In genomic region chr5:67739261-67739660, GRCm38 (mm10) we compare ENCODE assay signal across 24 mouse cellular contexts.
DNase-seq lines count a peak whose midpoint lies in the region; ATAC-seq and TF ChIP-seq lines count a peak whose summit lies in the region.
"Had no signal": no experiment of that assay in that cellular context is flagged by ENCODE, and none has a peak within 500 bp of the region (broad histone marks: within the 10 kb centered on the region; RNA-seq: fewer than 3 reads in every experiment).

No protein-coding gene starts in this region.

- H3K36me3 ChIP-seq in CH12.LX (replicated peaks in 1 of 2; ENCODE audit: control insufficient read depth in 1 of 2, insufficient read depth in 1 of 2, low read length in 1 of 2): peaks cover 3 to 20% of the 10 kb centered on the region in 2 experiments
- H3K36me3 ChIP-seq: embryonic facial prominence, embryonic 13.5 days; embryonic facial prominence, embryonic 15.5 days had no signal

- dilution Hi-C loops in CH12.LX (cut with MboI; ENCODE audit: extremely low pct_ligation_motif_present, extremely low pct_unique_long_range_greater_than_20kb, low sequenced_read_pairs): no loop called here

- 0 out of 2 replicates have a peak, but pooled peaks have one; percentile 31 for TF ChIP-seq EP300 in CH12.LX (IDR thresholded peaks at IDR 0.05; ENCODE audit: low read length)

- TF ChIP-seq CTCF in CH12.LX (conservative IDR thresholded peaks at IDR 0.05 in 1 of 2, IDR thresholded peaks at IDR 0.05 in 1 of 2; ENCODE audit: low read depth in 2 of 2, low read length in 2 of 2): no peak

- H3K79me2 ChIP-seq in CH12.LX (replicated peaks; ENCODE audit: control insufficient read depth, extremely low read depth, insufficient read depth, poor library complexity, severe bottlenecking): no peaks in the 10 kb centered on the region

- no peak for DNase-seq in frontal cortex, postnatal 25 days (ENCODE audit: low spot score in 2 of 2)
- DNase-seq in 416B (ENCODE audit: low read depth): peak; percentile 19
- DNase-seq in CH12.LX (ENCODE audit: extremely low read depth): peak; percentile 71
- DNase-seq in gastrocnemius, postnatal 14 days: no peak
- DNase-seq: adrenal gland, adult 2 months; adrenal gland, postnatal 10 days; adrenal gland, postnatal 25 days; B cell, adult 2 months; cerebellum, adult 11 months; cerebellum, adult 18-20 months; cerebellum, adult 8-10 months; cerebellum, adult 9-11 months; cerebellum, postnatal 14 days; cerebellum, postnatal 36 days; embryo, embryonic 11 days had no signal

- peaks cover 3% of the 10 kb centered on the region for H3K9me3 ChIP-seq in CH12.LX (replicated peaks; ENCODE audit: low read length)
- H3K9me3 ChIP-seq: embryonic facial prominence, embryonic 15.5 days; forebrain, embryonic 12.5 days had no signal

- no peak for TF ChIP-seq RAD21 in CH12.LX (IDR thresholded peaks at IDR 0.05; ENCODE audit: low read depth, low read length)

- 0 out of 2 replicates have a peak, but pooled peaks have one; percentile 17 for ATAC-seq in frontal cortex, adult (ENCODE audit: low TSS enrichment)
- ATAC-seq: CD4-positive, CD25-positive, alpha-beta regulatory T cell, adult 4 months; forebrain, embryonic 14.5 days; forebrain, embryonic 16.5 days had no signal

- H3K4me1 ChIP-seq in CH12.LX (ENCODE audit: control insufficient read depth in 1 of 2, insufficient read depth in 2 of 2): peaks cover 3 to 15% of the 10 kb centered on the region in 2 experiments; a peak in 3 of 4 replicates
- H3K4me1 ChIP-seq: forebrain, embryonic 10.5 days; forebrain, embryonic 12.5 days had no signal

- no peak overlapping the region for H3K4me3 ChIP-seq in CH12.LX (replicated peaks in 1 of 3; ENCODE audit: low read depth in 2 of 3, low read length in 2 of 3, poor library complexity in 1 of 3)
- H3K4me3 ChIP-seq: embryonic facial prominence, embryonic 13.5 days; embryonic facial prominence, embryonic 15.5 days; erythroblast, embryonic 14.5 days; forebrain, embryonic 10.5 days; forebrain, embryonic 12.5 days had no signal

- in situ Hi-C loops in CH12.LX (cut with MboI; ENCODE audit: low pct_ligation_motif_present, low pct_unique_long_range_greater_than_20kb, low sequenced_read_pairs): no loop called here

- intact Hi-C loops in gastrocnemius, postnatal 14 days (cut with DNase I; ENCODE audit: low total_unique reads): no loop called here

- peak overlapping the region; percentile 32; the same call in 1 of the 2 replicates for H3K9ac ChIP-seq in CH12.LX (ENCODE audit: insufficient read depth, low read depth)
- H3K9ac ChIP-seq: embryonic facial prominence, embryonic 13.5 days; embryonic facial prominence, embryonic 15.5 days; forebrain, embryonic 12.5 days had no signal

- H3K4me2 ChIP-seq in CH12.LX (ENCODE audit: insufficient read depth, low read depth, poor library complexity, severe bottlenecking): no peak overlapping the region; the same call in 1 of the 2 replicates
- H3K4me2 ChIP-seq: embryonic facial prominence, embryonic 13.5 days; embryonic facial prominence, embryonic 15.5 days; forebrain, embryonic 12.5 days had no signal

- TF ChIP-seq POLR2A in CH12.LX (IDR thresholded peaks at IDR 0.05; ENCODE audit: low read depth, low read length): no peak

- H3K27me3 ChIP-seq in CH12.LX (replicated peaks): no peaks in the 10 kb centered on the region
- H3K27me3 ChIP-seq: forebrain, embryonic 12.5 days had no signal

- H3K27ac ChIP-seq in CH12.LX (ENCODE audit: insufficient read depth, low read depth): peak overlapping the region; percentile 32; the same call in 1 of the 2 replicates
- H3K27ac ChIP-seq: embryonic facial prominence, embryonic 13.5 days; embryonic facial prominence, embryonic 15.5 days; forebrain, embryonic 10.5 days; forebrain, embryonic 12.5 days had no signal

TF ChIP-seq in CH12.LX, 34 proteins besides CTCF, POLR2A, EP300 and RAD21:
- TF ChIP-seq ETS1 (conservative IDR thresholded peaks at IDR 0.05; ENCODE audit: low read depth, low read length) (0 out of 2 replicates have a peak, but pooled peaks have one; percentile 14), JUN (IDR thresholded peaks at IDR 0.05; ENCODE audit: insufficient read depth, low read depth, low read length) (no peak; the same call in 1 of the 2 replicates), MEF2A (IDR thresholded peaks at IDR 0.05; ENCODE audit: borderline replicate concordance, low read depth, low read length) (no peak), PAX5 (IDR thresholded peaks at IDR 0.05; ENCODE audit: low read length) (no peak), ZMIZ1 (IDR thresholded peaks at IDR 0.05; ENCODE audit: low read depth, low read length) (no peak), E2F4 (IDR thresholded peaks at IDR 0.05; ENCODE audit: insufficient replicate concordance, low read depth, low read length) (no peak), GABPA (IDR thresholded peaks at IDR 0.05; ENCODE audit: insufficient replicate concordance, low read depth, low read length) (no peak), NRF1 (IDR thresholded peaks at IDR 0.05; ENCODE audit: low read depth, low read length) (no peak), CHD1 (IDR thresholded peaks at IDR 0.05; ENCODE audit: low read depth, low read length) (no peak), BHLHE40 (IDR thresholded peaks at IDR 0.05; ENCODE audit: low read depth, low read length) (peak; percentile 82), RCOR1 (conservative IDR thresholded peaks at IDR 0.05; ENCODE audit: low read depth, low read length) (0 out of 2 replicates have a peak, but pooled peaks have one; percentile 12), MAZ (IDR thresholded peaks at IDR 0.05; ENCODE audit: low read depth, low read length) (no peak), IRF4 (IDR thresholded peaks at IDR 0.05; ENCODE audit: low read depth, low read length) (peak; percentile 86)

Comparison
In these comparisons a context has a peak if more than half of its experiments do, and no peak if none do; other contexts are left out.
1. DNase-seq: peak in 416B (single experiment) and CH12.LX (single experiment); none in frontal cortex, postnatal 25 days (0 of 2) and gastrocnemius, postnatal 14 days (single experiment).